Mouse (Mus musculus) heart, postnatal 14 days (tissue): ENCODE data around the gene Cep295nl. TPM values are rescaled to one million over a fixed set of nuclear protein-coding genes. Genes with fewer than 3 reads are reported as not detected.

Source experiments
- DNase-seq, 2 experiments: peaks; one replicate each; pipeline ENCODE4 v3.0.0; 2021 to 2022
- intact Hi-C: fragments of 180-260 bp; cut with DNase I; formaldehyde crosslinking; loops from one replicate; pipeline ENCODE4 v1.15.1; 2025
- total RNA-seq, 2 experiments: library from RNA; stranded (reverse); gene quantifications; 2 replicates each; pipeline ENCODE4 v1.2.3; 2021

Gene Cep295nl
- total RNA-seq, 2 experiments from 2014 or later = 1.00 to 2.0 TPM

DNA sequence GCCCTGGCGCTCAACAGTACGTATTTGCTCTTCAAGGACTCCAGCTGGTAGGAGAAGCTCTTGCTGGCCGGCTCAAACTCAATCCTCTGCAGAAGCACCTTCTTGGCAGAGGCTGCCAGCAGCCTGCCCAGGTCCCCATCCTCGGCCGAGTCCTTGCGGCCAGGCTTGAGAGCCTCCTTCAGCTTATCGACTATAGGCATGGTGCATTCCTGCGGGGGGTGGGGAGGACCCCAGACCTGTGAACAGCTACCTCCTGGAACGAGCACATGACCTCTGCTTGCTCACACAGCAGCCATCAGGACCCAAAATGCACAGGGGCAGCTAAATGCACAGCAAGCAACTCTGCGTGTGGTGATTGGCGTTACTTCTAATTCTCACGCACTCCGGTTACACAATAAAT, 56.5 kb downstream of the Cep295nl start:
- intact Hi-C loops = no loop called here
- no peak for DNase-seq

Other genes starting within 250 kb of the Cep295nl start
- gene Dnah17, start 211.9 kb downstream of the Cep295nl start, total RNA-seq = under 1 TPM; 0.10 to 0.17 TPM
- gene Cyth1, start 93.9 kb downstream of the Cep295nl start, total RNA-seq = 10 to 100 TPM; 56.4 to 60.9 TPM
- 10 to 100 TPM; 14.4 to 15.6 TPM for gene Usp36, start 52.3 kb downstream of the Cep295nl start, total RNA-seq
- gene Timp2, start 13.2 kb upstream of the Cep295nl start, total RNA-seq = 100 to 1,000 TPM; 150 to 168 TPM
- 10 to 100 TPM; 21.2 to 24.1 TPM for gene Lgals3bp, start 59.6 kb upstream of the Cep295nl start, total RNA-seq
- gene Cant1, start 76.6 kb upstream of the Cep295nl start, total RNA-seq = 10 to 100 TPM; 17.9 to 20.9 TPM
- 10 to 100 TPM; 33.7 to 39.7 TPM for gene C1qtnf1, start 85.7 kb upstream of the Cep295nl start, total RNA-seq
- gene Engase, start 134.3 kb upstream of the Cep295nl start, total RNA-seq = 1 to 10 TPM; 5.2 to 8.4 TPM